Mouse (Mus musculus) limb, embryonic 12.5 days (tissue): ENCODE results near the gene Mindy1. TPM values are rescaled to one million over a fixed set of nuclear protein-coding genes. Genes with fewer than 3 reads are reported as not detected.

Source experiments
- ATAC-seq: fragments of 200-750 bp; cut with Nextera tagmentation; 2 replicates; pipeline ENCODE4 v1.8.0; 2017; ENCODE audit warnings: low read depth, moderate TSS enrichment; ENCODE audit not compliant: insufficient number of reproducible peaks, insufficient read depth, low FRiP score, low TSS enrichment
- H3K27ac ChIP-seq: fragments of 300-500 bp; sonication (generic); 2 replicates; pipeline ENCODE4 v1.5.1; 2016; ENCODE audit warnings: mild to moderate bottlenecking, moderate library complexity
- H3K27me3 ChIP-seq: fragments of 300-500 bp; sonication (generic); 2 replicates; pipeline ENCODE4 v1.6.1; 2016; ENCODE audit warnings: mild to moderate bottlenecking, moderate library complexity
- H3K36me3 ChIP-seq: fragments of 300-500 bp; sonication (generic); 2 replicates; pipeline ENCODE4 v1.6.1; 2016; ENCODE audit warnings: mild to moderate bottlenecking, moderate library complexity
- H3K4me1 ChIP-seq: fragments of 300-500 bp; sonication (generic); replicated peaks from 2 replicates; pipeline ENCODE4 v1.6.1; 2016
- H3K4me2 ChIP-seq: fragments of 300-500 bp; sonication (generic); 2 replicates; pipeline ENCODE4 v1.6.1; 2016; ENCODE audit warnings: mild to moderate bottlenecking, moderate library complexity
- H3K4me3 ChIP-seq: fragments of 300-500 bp; sonication (generic); replicated peaks from 2 replicates; pipeline ENCODE4 v1.5.1; 2016; ENCODE audit warnings: mild to moderate bottlenecking
- H3K9ac ChIP-seq: fragments of 300-500 bp; sonication (generic); replicated peaks from 2 replicates; pipeline ENCODE4 v1.6.1; 2016; ENCODE audit warnings: mild to moderate bottlenecking, moderate library complexity
- H3K9me3 ChIP-seq: fragments of 300-500 bp; sonication (generic); 2 replicates; pipeline ENCODE4 v1.6.1; 2016; ENCODE audit warnings: mild to moderate bottlenecking, moderate library complexity
- WGBS: fragments of 180-500 bp; shearing (Covaris S2); methylation state at CpG from one replicate; pipeline ENCODE4 v1.1.7; 2016; 5-methylcytosine and 5-hydroxymethylcytosine counted together
- polyA plus RNA-seq: library from polyadenylated mRNA; unstranded; fragments of >200 nt; fragmentation: Nextera tagmentation; extraction: Ambion mirVana; gene quantifications from 2 replicates; pipeline ENCODE4 v1.2.1, GENCODE M21; 2016

Gene Mindy1
- polyA plus RNA-seq, 1 experiment from 2014 or later, result 38.7 TPM

GRCm38 (mm10) chr3:95295321-95296102 lies 14.4 kb downstream of the Mindy1 start:
- no peak overlapping the region for H3K9ac ChIP-seq
- peaks cover 9% of the 10 kb centered on the region for H3K4me1 ChIP-seq
- 0 out of 2 replicates have a peak overlapping the region, but pooled peaks have one; percentile 13 for H3K4me2 ChIP-seq
- 73% methylated on average over 11 of the region's 11 CpGs for WGBS
- H3K27me3 ChIP-seq, result no peaks in the 10 kb centered on the region
- H3K27ac ChIP-seq, result no peak overlapping the region
- H3K9me3 ChIP-seq, result no peaks in the 10 kb centered on the region
- no peak overlapping the region for H3K4me3 ChIP-seq
- peak; percentile 49; the same call in 1 of the 2 replicates for ATAC-seq
- H3K36me3 ChIP-seq, result peaks cover 66% of the 10 kb centered on the region

- ATAC-seq, result no peak
- H3K27ac ChIP-seq, result no peak overlapping the region
- H3K4me1 ChIP-seq, result peaks cover 9% of the 10 kb centered on the region
- 4% methylated on average over 5 of the region's 5 CpGs for WGBS
- H3K4me2 ChIP-seq, result peak overlapping the region; percentile 13; the same call in 1 of the 2 replicates
- H3K9me3 ChIP-seq, result no peaks in the 10 kb centered on the region
- H3K36me3 ChIP-seq, result peaks cover 60% of the 10 kb centered on the region
- no peak overlapping the region for H3K4me3 ChIP-seq
- H3K27me3 ChIP-seq, result no peaks in the 10 kb centered on the region
- no peak overlapping the region for H3K9ac ChIP-seq
These were observed 14.9 kb downstream of the Mindy1 start for GRCm38 (mm10) chr3:95296103-95296469.

GRCm38 (mm10) chr3:95298018-95298417 lies 16.9 kb downstream of the Mindy1 start:
- Histone ChIP-seq H3K4me3 (no peak overlapping the region), H3K9ac (no peak overlapping the region), H3K36me3 (peaks cover 41% of the 10 kb centered on the region), H3K4me2 (no peak overlapping the region), H3K27me3 (no peaks in the 10 kb centered on the region), H3K27ac (no peak overlapping the region), H3K4me1 (peaks cover 14% of the 10 kb centered on the region), H3K9me3 (no peaks in the 10 kb centered on the region)
- WGBS, result 90% methylated on average over 7 of the region's 7 CpGs
- no peak for ATAC-seq

GRCm38 (mm10) chr3:95301204-95301796 lies 20.2 kb downstream of the Mindy1 start:
- Histone ChIP-seq H3K4me3 (no peak overlapping the region), H3K9me3 (no peaks in the 10 kb centered on the region), H3K36me3 (peaks cover 14% of the 10 kb centered on the region), H3K27me3 (no peaks in the 10 kb centered on the region), H3K4me1 (peaks cover 6% of the 10 kb centered on the region), H3K9ac (no peak overlapping the region), H3K27ac (no peak overlapping the region), H3K4me2 (no peak overlapping the region)
- ATAC-seq, result no peak
- WGBS, result 81% methylated on average over 3 of the region's 3 CpGs

GRCm38 (mm10) chr3:95306244-95306643 lies 25.1 kb downstream of the Mindy1 start:
- Histone ChIP-seq H3K36me3 (no peaks in the 10 kb centered on the region), H3K27me3 (no peaks in the 10 kb centered on the region), H3K9me3 (no peaks in the 10 kb centered on the region), H3K4me1 (peaks cover 4% of the 10 kb centered on the region; the same call in 1 of the 2 replicates), H3K4me3 (no peak overlapping the region), H3K9ac (no peak overlapping the region), H3K27ac (no peak overlapping the region), H3K4me2 (no peak overlapping the region)
- WGBS, result 86% methylated on average over 4 of the region's 4 CpGs
- ATAC-seq, result no peak

- Histone ChIP-seq H3K9ac (no peak within 1 kb of the TSS), H3K4me3 (no peak within 1 kb of the TSS), H3K27ac (no peak within 1 kb of the TSS), H3K9me3 (no peaks in the 10 kb centered on the region), H3K27me3 (no peaks in the 10 kb centered on the region), H3K4me2 (no peak within 1 kb of the TSS), H3K4me1 (0 out of 2 replicates have a peak, but pooled peaks cover under 1% of the 10 kb centered on the region), H3K36me3 (no peaks in the 10 kb centered on the region)
- ATAC-seq, result no peak
- 54% methylated on average over 7 of the region's 7 CpGs for WGBS
These were observed 26.0 kb downstream of the Mindy1 start, which contains the start of gene Anxa9 for GRCm38 (mm10) chr3:95307100-95307499. TSS of gene Anxa9 (minus strand) at chr3:95307176.

- Histone ChIP-seq H3K27ac (no peak overlapping the region), H3K4me3 (no peak overlapping the region), H3K9ac (no peak overlapping the region), H3K4me1 (no peaks in the 10 kb centered on the region), H3K9me3 (no peaks in the 10 kb centered on the region), H3K4me2 (no peak overlapping the region), H3K36me3 (no peaks in the 10 kb centered on the region), H3K27me3 (no peaks in the 10 kb centered on the region)
- no peak for ATAC-seq
- 73% methylated on average over 3 of the region's 3 CpGs for WGBS
These were observed 29.4 kb downstream of the Mindy1 start for GRCm38 (mm10) chr3:95310496-95310895.

GRCm38 (mm10) chr3:95310968-95311882 lies 30.1 kb downstream of the Mindy1 start:
- Histone ChIP-seq H3K36me3 (no peaks in the 10 kb centered on the region), H3K4me3 (no peak overlapping the region), H3K9me3 (no peaks in the 10 kb centered on the region), H3K4me2 (no peak overlapping the region), H3K27me3 (no peaks in the 10 kb centered on the region), H3K9ac (no peak overlapping the region), H3K27ac (no peak overlapping the region; the same call in 1 of the 2 replicates), H3K4me1 (peaks cover 5% of the 10 kb centered on the region)
- WGBS, result 67% methylated on average over 9 of the region's 9 CpGs
- ATAC-seq, result no peak

- H3K27ac ChIP-seq, result no peak overlapping the region
- no peaks in the 10 kb centered on the region for H3K9me3 ChIP-seq
- 74% methylated on average over 6 of the region's 6 CpGs for WGBS
These were observed 31.5 kb downstream of the Mindy1 start for GRCm38 (mm10) chr3:95312623-95313022.

GRCm38 (mm10) chr3:95313476-95313875 lies 32.3 kb downstream of the Mindy1 start:
- WGBS, result 37% methylated on average over 7 of the region's 7 CpGs
- H3K4me2 ChIP-seq, result no peak overlapping the region
- no peak overlapping the region for H3K9ac ChIP-seq
- no peak overlapping the region for H3K27ac ChIP-seq
- no peaks in the 10 kb centered on the region for H3K9me3 ChIP-seq
- H3K4me1 ChIP-seq, result peaks cover 21% of the 10 kb centered on the region
- H3K27me3 ChIP-seq, result no peaks in the 10 kb centered on the region
- H3K4me3 ChIP-seq, result no peak overlapping the region
- ATAC-seq, result no peak
- peaks cover 2% of the 10 kb centered on the region; the same call in 1 of the 2 replicates for H3K36me3 ChIP-seq

More at GRCm38 (mm10) chr3:95312623-95313022, 31.5 kb downstream of the Mindy1 start:
- Histone ChIP-seq H3K4me2 (no peak overlapping the region), H3K9ac (no peak overlapping the region), H3K4me1 (peaks cover 14% of the 10 kb centered on the region), H3K27me3 (no peaks in the 10 kb centered on the region), H3K36me3 (no peaks in the 10 kb centered on the region; the same call in 1 of the 2 replicates), H3K4me3 (no peak overlapping the region)
- ATAC-seq, result no peak

- Histone ChIP-seq H3K36me3 (peaks cover 4% of the 10 kb centered on the region), H3K4me1 (peaks cover 27% of the 10 kb centered on the region), H3K9ac (peak overlapping the region; percentile 99; the same call in 1 of the 2 replicates), H3K27ac (no peak overlapping the region; the same call in 1 of the 2 replicates), H3K27me3 (no peaks in the 10 kb centered on the region), H3K4me3 (peak overlapping the region; percentile 87), H3K9me3 (no peaks in the 10 kb centered on the region), H3K4me2 (peak overlapping the region; percentile 82)
- no peak for ATAC-seq
- WGBS, result 71% methylated on average over 6 of the region's 6 CpGs
These were observed 32.9 kb downstream of the Mindy1 start for GRCm38 (mm10) chr3:95314075-95314474.
